Mouse (Mus musculus): ENCODE data around the gene Lad1.

The Lad1 gene

GRCm38 (mm10) chr1:135847611-135848351 lies 29.4 kb downstream of the Lad1 start:
- no peak for DNase-seq

- no peak for DNase-seq
Measured at GRCm38 (mm10) chr1:135850722-135851512, 32.5 kb downstream of the Lad1 start.

- DNase-seq, result no peak
Measured at GRCm38 (mm10) chr1:135852044-135852756, 33.8 kb downstream of the Lad1 start.

DNA sequence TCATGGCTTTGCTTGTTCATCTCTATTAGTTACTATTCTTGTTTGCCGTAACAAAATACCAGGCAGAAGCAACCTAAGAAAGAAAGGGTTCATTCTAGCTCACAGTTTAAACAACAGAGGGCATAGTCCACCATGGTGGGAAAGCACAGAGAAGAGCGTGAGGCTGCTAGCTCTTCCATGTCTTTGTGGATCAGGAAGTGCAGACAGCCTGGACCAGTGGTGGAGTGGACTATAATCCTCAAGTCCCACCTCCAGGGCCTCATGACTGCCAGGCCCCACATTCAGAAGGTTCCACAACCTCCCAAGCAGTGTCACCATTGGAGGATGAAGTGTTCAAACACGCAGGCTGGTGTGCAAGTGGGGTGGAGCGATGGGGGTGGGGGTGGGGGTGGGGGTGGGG lies 34.8 kb downstream of the Lad1 start:
- DNase-seq, result no peak

- DNase-seq, result no peak
Measured at GRCm38 (mm10) chr1:135854591-135855343, 36.4 kb downstream of the Lad1 start.

- DNase-seq, result no peak
Measured at GRCm38 (mm10) chr1:135855344-135855687, 36.9 kb downstream of the Lad1 start.

DNA sequence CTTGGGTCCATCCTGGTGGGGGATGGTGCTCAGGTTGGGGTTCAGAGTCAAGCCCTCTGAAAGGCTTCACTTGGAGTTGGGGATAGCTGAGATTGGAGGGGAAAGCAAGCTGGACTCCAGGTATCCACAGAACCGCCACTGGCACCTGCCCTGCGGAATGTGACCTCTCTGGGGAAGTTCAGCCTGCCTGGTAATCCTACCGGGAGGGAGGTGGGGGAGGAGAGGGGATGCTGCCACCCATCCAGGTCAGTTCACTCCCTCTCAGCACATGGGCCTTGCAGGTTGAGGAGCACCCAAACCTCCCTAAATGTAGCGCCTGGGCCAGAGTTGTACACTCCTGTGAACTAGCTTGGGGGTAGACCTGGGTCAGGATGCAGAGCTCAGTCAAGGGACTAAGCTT lies 37.7 kb downstream of the Lad1 start:
- no peak for DNase-seq

DNA sequence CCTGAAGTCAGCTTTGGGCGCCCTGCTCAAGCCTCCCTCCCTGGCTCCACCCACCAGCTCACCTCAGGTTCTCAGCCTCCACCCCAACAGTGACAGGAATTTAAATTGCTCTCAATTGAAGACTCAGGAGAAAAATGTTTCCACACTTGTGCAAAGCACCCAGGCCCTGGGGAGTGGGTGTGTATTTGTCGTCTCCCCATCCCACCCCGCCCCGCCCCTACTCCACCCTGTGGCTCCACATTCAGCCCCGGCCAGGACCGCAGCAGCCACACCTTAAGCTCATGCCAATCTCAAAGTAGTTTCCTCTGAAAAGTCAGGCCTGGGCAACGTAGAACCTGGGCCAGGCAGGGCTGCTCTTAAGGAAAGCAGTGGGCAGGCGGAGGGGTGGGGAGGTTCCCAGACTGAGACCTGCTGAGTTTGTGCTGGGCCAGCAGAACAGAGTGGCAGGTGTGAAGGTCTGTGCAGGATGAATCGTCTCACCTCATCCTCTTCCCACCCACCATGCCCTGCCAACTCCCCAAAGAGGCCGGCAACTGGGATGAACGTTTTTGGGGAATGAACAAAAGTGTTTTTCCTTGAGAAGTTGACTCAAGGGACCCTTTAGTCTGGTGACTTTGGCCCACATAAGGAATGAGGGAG lies 38.9 kb downstream of the Lad1 start:
- DNase-seq, result no peak

GRCm38 (mm10) chr1:135858533-135858932 lies 40.1 kb downstream of the Lad1 start:
- no peak for DNase-seq

GRCm38 (mm10) chr1:135861091-135861490 lies 42.7 kb downstream of the Lad1 start:
- DNase-seq, result no peak

DNA sequence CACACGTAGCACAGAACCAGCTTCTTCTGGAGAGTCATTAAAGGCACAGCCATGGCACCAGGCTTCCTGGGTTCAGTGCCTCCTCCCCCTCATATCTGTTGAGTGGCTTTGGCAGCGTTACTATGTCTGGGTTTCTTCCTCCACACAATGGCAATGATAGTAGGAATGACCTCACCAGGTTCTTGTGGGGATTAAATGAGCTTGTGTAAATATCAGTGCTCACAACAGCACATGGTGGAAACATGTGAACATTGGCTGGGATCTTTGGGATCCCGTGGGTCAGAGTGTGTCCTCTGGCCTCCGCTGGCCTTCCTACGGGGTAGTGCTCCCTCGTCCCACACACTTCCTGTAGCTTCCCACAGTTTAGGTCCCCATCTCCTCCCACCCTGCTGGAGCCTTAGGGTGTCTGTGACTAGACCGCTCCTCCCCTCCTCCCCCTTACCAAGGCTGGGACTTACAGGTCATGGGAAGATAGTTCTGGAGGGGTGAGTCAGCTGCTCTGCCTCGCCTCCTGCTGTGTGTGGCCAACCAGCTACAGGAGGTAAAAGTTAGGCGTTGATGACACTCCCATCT lies 43.7 kb downstream of the Lad1 start:
- no peak for DNase-seq

GRCm38 (mm10) chr1:135862561-135862960 lies 44.2 kb downstream of the Lad1 start:
- DNase-seq, result no peak

- DNase-seq, result no peak
Measured at GRCm38 (mm10) chr1:135863786-135864335, 45.5 kb downstream of the Lad1 start.

GRCm38 (mm10) chr1:135864830-135865229 lies 46.4 kb downstream of the Lad1 start:
- no peak for DNase-seq

DNA sequence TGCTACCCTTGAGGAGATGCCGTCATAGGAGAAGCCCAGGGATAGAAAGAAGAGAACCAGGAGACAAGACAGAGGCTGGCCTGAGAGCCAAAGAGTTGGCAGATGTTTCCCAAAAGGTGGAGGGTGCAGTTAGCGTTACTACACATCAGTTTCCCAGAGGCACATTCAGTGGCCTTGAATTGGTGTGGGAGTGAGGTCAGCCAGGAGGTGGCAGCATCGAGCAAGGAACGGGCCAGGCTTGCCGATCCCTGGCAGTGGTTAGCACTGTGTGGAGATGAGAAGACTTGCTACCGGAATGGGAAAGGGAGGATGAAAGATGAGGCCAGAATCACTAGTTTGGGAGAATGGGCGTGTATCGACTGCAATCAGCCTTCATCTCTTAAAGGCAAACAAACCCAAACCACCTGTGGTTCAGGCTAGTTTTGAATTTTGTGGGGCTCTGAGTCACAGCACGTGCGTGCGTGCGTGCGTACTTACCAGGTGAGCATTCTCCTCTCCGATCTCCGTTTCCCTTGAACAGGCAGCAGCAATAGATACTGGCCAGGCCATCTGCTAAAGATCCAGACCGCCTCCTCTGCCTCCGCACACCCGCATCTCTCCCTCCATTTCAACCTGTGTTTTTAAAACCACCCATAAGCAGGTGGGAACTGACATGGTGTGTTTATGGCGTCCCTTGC lies 47.3 kb downstream of the Lad1 start:
- DNase-seq, result peak; percentile 71

- DNase-seq, result no peak
Measured at GRCm38 (mm10) chr1:135868570-135868969, 50.2 kb downstream of the Lad1 start.

GRCm38 (mm10) chr1:135872991-135873390 lies 54.6 kb downstream of the Lad1 start:
- no peak for DNase-seq

DNA sequence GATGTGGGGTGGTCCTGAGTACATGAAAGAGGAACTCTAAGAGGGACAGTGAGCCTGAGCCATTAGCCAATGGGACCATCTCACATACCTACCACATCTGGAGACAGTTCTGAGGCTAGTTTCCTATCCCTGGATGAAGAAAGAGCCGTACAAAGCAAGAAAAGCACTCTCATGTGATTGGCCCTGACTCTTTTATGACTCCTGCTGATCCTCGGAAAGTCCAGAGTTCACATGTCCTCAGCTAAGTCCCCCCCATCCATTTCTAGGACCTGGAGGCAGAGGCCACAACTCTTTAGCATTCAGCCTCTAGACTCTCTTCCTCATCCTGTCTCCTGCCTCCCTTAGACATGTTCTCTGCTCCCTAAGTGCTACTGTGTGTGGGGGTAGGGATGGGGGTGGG lies 58.9 kb downstream of the Lad1 start:
- no peak for DNase-seq

DNA sequence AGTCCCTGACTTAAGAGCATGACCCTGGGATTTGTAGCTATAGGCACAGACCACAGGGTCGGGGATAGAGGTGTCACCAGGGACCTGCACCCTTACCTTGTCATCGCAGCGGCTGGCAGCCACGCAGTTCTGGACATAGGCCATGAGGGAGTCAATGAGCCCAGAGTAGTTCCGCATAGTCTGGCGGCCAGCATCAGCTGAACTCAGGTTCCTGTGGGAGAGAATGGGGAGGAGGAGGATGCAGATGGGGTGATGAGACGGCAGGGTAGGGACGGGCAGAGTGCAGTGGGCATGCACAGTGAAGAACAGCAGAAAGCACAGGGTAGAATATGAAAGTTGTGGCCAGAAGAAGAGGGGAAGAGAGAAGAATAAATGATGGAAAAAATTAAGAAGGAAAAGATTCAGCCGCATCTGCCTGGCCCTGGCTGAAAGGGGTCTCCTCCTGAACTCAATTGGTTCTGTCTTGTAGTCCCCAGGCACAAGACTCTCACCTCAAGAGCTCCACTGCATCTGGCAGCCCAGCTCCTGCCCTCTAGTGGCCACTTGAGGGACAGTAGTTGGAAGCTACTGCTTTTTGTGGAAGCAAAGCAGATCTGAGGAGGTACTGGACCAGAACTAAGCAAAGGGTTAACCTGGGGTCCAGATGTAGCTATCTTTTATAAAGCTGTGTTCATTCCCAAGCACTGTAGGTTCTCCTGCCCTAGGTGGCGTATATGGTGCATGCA lies 64.1 kb downstream of the Lad1 start:
- DNase-seq, result no peak

Measured in cerebellum, adult 11 months (tissue).